Mouse (Mus musculus) neural tube, embryonic 11.5 days (tissue): ENCODE results near the gene Gm20715. TPM values are rescaled to one million over a fixed set of nuclear protein-coding genes. Genes with fewer than 3 reads are reported as not detected.
"Not testable (repeated sequence)": the region's sequence is repeated elsewhere in the genome, so short reads cannot be mapped to it uniquely, and the experiment has no call there.

Source experiments
- ATAC-seq: fragments of 200-750 bp; cut with Nextera tagmentation; 2 replicates; pipeline ENCODE4 v1.8.0; 2017; ENCODE audit warnings: moderate number of reproducible peaks, mild to moderate bottlenecking, moderate TSS enrichment, moderate library complexity; ENCODE audit not compliant: insufficient read depth, low FRiP score, low TSS enrichment
- DNase-seq: peaks from one replicate; pipeline ENCODE4 v3.0.0-alpha.2; 2015; ENCODE audit warnings: low spot score
- H3K27ac ChIP-seq: fragments of 300-500 bp; sonication (generic); 2 replicates; pipeline ENCODE4 v1.5.1; 2014; ENCODE audit warnings: low read depth, mild to moderate bottlenecking, low read length
- H3K27me3 ChIP-seq: fragments of 300-500 bp; sonication (generic); 2 replicates; pipeline ENCODE4 v1.6.1; 2014; ENCODE audit warnings: mild to moderate bottlenecking, low read length, mixed read lengths; ENCODE audit not compliant: control insufficient read depth, insufficient read depth
- H3K36me3 ChIP-seq: fragments of 300-500 bp; sonication (generic); 2 replicates; pipeline ENCODE4 v1.6.1; 2014; ENCODE audit warnings: mild to moderate bottlenecking, low read length, moderate library complexity, mixed read lengths; ENCODE audit not compliant: control insufficient read depth, insufficient read depth
- H3K4me1 ChIP-seq: fragments of 300-500 bp; sonication (generic); 2 replicates; pipeline ENCODE4 v1.6.1; 2014; ENCODE audit warnings: low read length, mixed read lengths; ENCODE audit not compliant: control insufficient read depth, insufficient read depth
- H3K4me2 ChIP-seq: fragments of 300-500 bp; sonication (generic); 2 replicates; pipeline ENCODE4 v1.6.1; 2014; ENCODE audit warnings: low read depth, mild to moderate bottlenecking, moderate library complexity
- H3K4me3 ChIP-seq: fragments of 300-500 bp; sonication (generic); 2 replicates; pipeline ENCODE4 v1.5.1; 2014; ENCODE audit warnings: low read depth, low read length
- H3K9ac ChIP-seq: fragments of 300-500 bp; sonication (generic); 2 replicates; pipeline ENCODE4 v1.6.1; 2014; ENCODE audit warnings: mild to moderate bottlenecking, low read length
- H3K9me3 ChIP-seq: fragments of 300-500 bp; sonication (generic); 2 replicates; pipeline ENCODE4 v1.6.1; 2016; ENCODE audit warnings: low read length; ENCODE audit not compliant: control insufficient read depth
- WGBS: fragments of 180-500 bp; shearing (Covaris S2); extraction: QIAGEN DNeasy Blood & Tissue Kit; methylation state at CpG from one replicate; pipeline ENCODE4 v1.1.7; 2014; 5-methylcytosine and 5-hydroxymethylcytosine counted together
- polyA plus RNA-seq: library from polyadenylated mRNA; unstranded; fragments of >200 nt; fragmentation: Nextera tagmentation; extraction: Ambion mirVana; gene quantifications from 2 replicates; pipeline ENCODE4 v1.2.1, GENCODE M21; 2014

The Gm20715 gene
- polyA plus RNA-seq, 1 experiment from 2014 or later, result not detected

- DNase-seq (no peak), ATAC-seq (no peak)
- no peaks in the 10 kb centered on the region for H3K4me1 ChIP-seq
- H3K4me3 ChIP-seq, result no peak overlapping the region
- no peak overlapping the region for H3K4me2 ChIP-seq
- H3K9me3 ChIP-seq, result peaks cover 6% of the 10 kb centered on the region; the same call in 1 of the 2 replicates
- no peak overlapping the region for H3K9ac ChIP-seq
- H3K27me3 ChIP-seq, result no peaks in the 10 kb centered on the region
- 84% methylated on average over 5 of the region's 5 CpGs for WGBS
- no peaks in the 10 kb centered on the region for H3K36me3 ChIP-seq
- no peak overlapping the region for H3K27ac ChIP-seq
These were observed 37.7 kb downstream of the Gm20715 start for GRCm38 (mm10) chr7:6447771-6448170.

DNA sequence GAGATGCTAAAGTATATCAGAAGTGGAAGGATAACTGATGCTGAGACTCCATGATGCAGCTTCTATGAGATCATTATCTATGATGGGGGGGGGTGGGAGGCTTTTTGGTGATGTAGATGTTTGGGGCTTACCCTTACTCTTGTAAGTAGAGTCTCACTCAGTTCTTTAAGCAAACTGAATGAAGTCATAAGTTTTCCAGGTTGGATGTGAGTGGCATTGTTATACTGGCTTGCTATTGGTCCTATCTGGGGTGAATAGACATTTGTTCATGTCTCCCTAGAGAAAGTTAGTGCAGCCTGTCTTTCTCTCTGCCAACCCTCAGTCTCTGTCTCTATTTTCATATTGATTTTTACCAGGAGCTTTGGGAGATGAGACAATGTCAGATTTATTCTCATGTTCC is 45.8 kb downstream of the Gm20715 start, which contains the start of gene Olfr1336:
Olfr1336 (plus strand) TSS at position 301 of the 400 bp plus-strand sequence.
- H3K4me2 ChIP-seq, result no peak within 1 kb of the TSS
- no peak within 1 kb of the TSS for H3K27ac ChIP-seq
- 0 out of 2 replicates have a peak, but pooled peaks cover 2% of the 10 kb centered on the region for H3K9me3 ChIP-seq
- DNase-seq, result no peak
- ATAC-seq, result no peak
- no peaks in the 10 kb centered on the region for H3K27me3 ChIP-seq
- H3K36me3 ChIP-seq, result no peaks in the 10 kb centered on the region
- no peak within 1 kb of the TSS for H3K4me3 ChIP-seq
- no peaks in the 10 kb centered on the region for H3K4me1 ChIP-seq
- no peak within 1 kb of the TSS for H3K9ac ChIP-seq

- Histone ChIP-seq H3K27ac (no peak overlapping the region), H3K9ac (no peak overlapping the region), H3K27me3 (no peaks in the 10 kb centered on the region), H3K4me2 (no peak overlapping the region), H3K9me3 (0 out of 2 replicates have a peak, but pooled peaks cover 2% of the 10 kb centered on the region), H3K4me3 (no peak overlapping the region), H3K4me1 (no peaks in the 10 kb centered on the region), H3K36me3 (no peaks in the 10 kb centered on the region)
- ATAC-seq, result no peak
- no peak for DNase-seq
- WGBS, result 42% methylated on average over 3 of the region's 3 CpGs
These were observed 46.3 kb downstream of the Gm20715 start for GRCm38 (mm10) chr7:6456399-6456798.

DNA sequence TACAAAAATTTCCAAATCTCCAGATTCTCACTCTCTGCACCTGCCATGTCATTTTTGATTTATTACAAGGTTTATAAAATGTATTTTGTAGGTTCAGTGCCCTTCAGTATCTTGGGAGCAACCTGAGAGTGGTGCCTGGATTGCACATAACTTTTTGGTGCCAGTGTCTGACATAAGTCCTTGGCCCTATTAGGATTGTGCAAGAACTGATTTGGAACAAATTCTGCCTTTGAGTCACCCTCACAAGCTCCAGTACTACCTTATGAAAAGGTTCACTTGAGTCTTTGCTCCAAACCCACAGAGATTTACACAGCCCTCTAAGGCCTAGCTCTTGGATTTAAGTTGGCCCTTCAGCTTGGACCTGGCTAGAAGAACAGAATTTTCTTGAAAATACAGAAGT is 56.9 kb downstream of the Gm20715 start, which contains the start of gene Olfr1346:
Olfr1346 (plus strand) TSS at position 151 of the 400 bp plus-strand sequence.
- Histone ChIP-seq H3K4me3 (no peak within 1 kb of the TSS), H3K27me3 (no peaks in the 10 kb centered on the region), H3K9ac (no peak within 1 kb of the TSS), H3K9me3 (no peaks in the 10 kb centered on the region), H3K4me1 (no peaks in the 10 kb centered on the region), H3K27ac (no peak within 1 kb of the TSS), H3K4me2 (no peak within 1 kb of the TSS), H3K36me3 (no peaks in the 10 kb centered on the region)
- ATAC-seq (no peak), DNase-seq (no peak)

GRCm38 (mm10) chr7:6477633-6478032 is 67.6 kb downstream of the Gm20715 start:
- not testable (repeated sequence) for H3K36me3 ChIP-seq, H3K27me3 ChIP-seq, ATAC-seq, H3K27ac ChIP-seq, H3K4me2 ChIP-seq, H3K4me1 ChIP-seq, H3K9ac ChIP-seq, H3K9me3 ChIP-seq, DNase-seq, H3K4me3 ChIP-seq
- 83% methylated on average over 2 of the region's 2 CpGs for WGBS

DNA sequence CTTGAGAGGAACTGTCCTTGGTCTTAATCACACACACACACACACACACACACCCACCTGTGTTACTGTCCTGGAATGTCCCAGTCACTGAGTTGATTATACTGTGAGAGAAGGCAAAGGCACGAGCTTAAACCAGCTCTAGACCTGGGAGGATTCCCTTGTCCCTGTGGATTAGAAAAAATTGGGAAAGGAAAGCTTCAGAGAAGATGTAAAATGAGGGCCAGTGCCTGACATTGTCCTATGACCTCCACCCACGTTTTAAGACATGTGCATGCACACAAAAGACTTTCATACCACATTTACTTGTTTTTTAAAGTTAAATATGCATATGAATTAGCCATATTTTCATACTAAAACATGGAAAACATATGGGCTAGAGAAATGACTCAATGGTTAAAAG is 76.8 kb downstream of the Gm20715 start, which contains the start of gene Olfr5:
Olfr5 (minus strand) TSS at position 101 of the 400 bp plus-strand sequence.
- no peak for ATAC-seq

More for the DNA sequence above, 76.8 kb downstream of the Gm20715 start, which contains the start of gene Olfr5:
- Histone ChIP-seq H3K27me3 (no peaks in the 10 kb centered on the region), H3K9me3 (no peaks in the 10 kb centered on the region; the same call in 1 of the 2 replicates), H3K9ac (no peak within 1 kb of the TSS), H3K27ac (no peak within 1 kb of the TSS), H3K4me1 (no peaks in the 10 kb centered on the region), H3K4me3 (no peak within 1 kb of the TSS), H3K4me2 (no peak within 1 kb of the TSS), H3K36me3 (no peaks in the 10 kb centered on the region)
- DNase-seq, result no peak
- WGBS, result 49% methylated on average over 2 of the region's 2 CpGs

Other genes starting within 250 kb of the Gm20715 start
- gene Zfp444, start 238.1 kb upstream of the Gm20715 start, polyA plus RNA-seq, result 71.2 and 71.5 TPM in 2 replicates
- gene Galp, start 213.2 kb upstream of the Gm20715 start, polyA plus RNA-seq, result not detected in 2 replicates
- not detected in 2 replicates for gene Zscan5b, start 188.0 kb upstream of the Gm20715 start, polyA plus RNA-seq
- gene Epp13, start 157.6 kb upstream of the Gm20715 start, polyA plus RNA-seq, result not detected in 2 replicates
- 11.0 and 14.0 TPM in 2 replicates for gene Zfp667, start 123.7 kb upstream of the Gm20715 start, polyA plus RNA-seq
- gene Zfp583, start 79.0 kb upstream of the Gm20715 start, polyA plus RNA-seq, result 8.2 and 9.4 TPM in 2 replicates
- gene Gm3854, start 66.5 kb upstream of the Gm20715 start, polyA plus RNA-seq, result 2.7 and 3.3 TPM in 2 replicates
- 3.0 and 3.3 TPM in 2 replicates for gene Zfp78, start 47.0 kb upstream of the Gm20715 start, polyA plus RNA-seq
- gene Zfp28, start 27.0 kb upstream of the Gm20715 start, polyA plus RNA-seq, result 14.4 and 14.9 TPM in 2 replicates
- gene Smim17, start 11.6 kb upstream of the Gm20715 start, polyA plus RNA-seq, result 0.07 and 0.33 TPM in 2 replicates
- not detected in 2 replicates for gene Olfr1344, start 28.4 kb downstream of the Gm20715 start, polyA plus RNA-seq
- gene Olfr1336, start 45.9 kb downstream of the Gm20715 start, polyA plus RNA-seq, result not detected in 2 replicates
- not detected in 2 replicates for gene Olfr1346, start 56.8 kb downstream of the Gm20715 start, polyA plus RNA-seq
- not detected in 2 replicates for gene Olfr5, start 76.7 kb downstream of the Gm20715 start, polyA plus RNA-seq
- not detected in 2 replicates for gene Olfr1347, start 89.5 kb downstream of the Gm20715 start, polyA plus RNA-seq
- gene Olfr1348, start 98.5 kb downstream of the Gm20715 start, polyA plus RNA-seq, result not detected in 2 replicates
- 0.19 TPM in 1 of 2 replicates, not detected in the other for gene Olfr1349, start 112.7 kb downstream of the Gm20715 start, polyA plus RNA-seq
- not detected in 2 replicates for gene Olfr1350, start 154.6 kb downstream of the Gm20715 start, polyA plus RNA-seq